Mouse (Mus musculus): ENCODE results near the gene Gadl1.

GRCm38 (mm10) chr9:115943577-115944320 is 34.5 kb downstream of the Gadl1 start:
- TF ChIP-seq CTCF (IDR thresholded peaks at IDR 0.05; ENCODE audit: low read depth, low read length) (no peak), POLR2A (IDR thresholded peaks at IDR 0.05; ENCODE audit: extremely low read depth, insufficient read depth, low read length) (no peak)
